Mouse (Mus musculus) mesoderm, embryonic 11.5 days (tissue): Measurements from ENCODE around the gene Fam198a.

Experiments used
- DNase-seq: peaks from one replicate; pipeline ENCODE4 v3.0.0-alpha.2; 2012; ENCODE audit warnings: low read depth, low spot score

Fam198a gene

DNA sequence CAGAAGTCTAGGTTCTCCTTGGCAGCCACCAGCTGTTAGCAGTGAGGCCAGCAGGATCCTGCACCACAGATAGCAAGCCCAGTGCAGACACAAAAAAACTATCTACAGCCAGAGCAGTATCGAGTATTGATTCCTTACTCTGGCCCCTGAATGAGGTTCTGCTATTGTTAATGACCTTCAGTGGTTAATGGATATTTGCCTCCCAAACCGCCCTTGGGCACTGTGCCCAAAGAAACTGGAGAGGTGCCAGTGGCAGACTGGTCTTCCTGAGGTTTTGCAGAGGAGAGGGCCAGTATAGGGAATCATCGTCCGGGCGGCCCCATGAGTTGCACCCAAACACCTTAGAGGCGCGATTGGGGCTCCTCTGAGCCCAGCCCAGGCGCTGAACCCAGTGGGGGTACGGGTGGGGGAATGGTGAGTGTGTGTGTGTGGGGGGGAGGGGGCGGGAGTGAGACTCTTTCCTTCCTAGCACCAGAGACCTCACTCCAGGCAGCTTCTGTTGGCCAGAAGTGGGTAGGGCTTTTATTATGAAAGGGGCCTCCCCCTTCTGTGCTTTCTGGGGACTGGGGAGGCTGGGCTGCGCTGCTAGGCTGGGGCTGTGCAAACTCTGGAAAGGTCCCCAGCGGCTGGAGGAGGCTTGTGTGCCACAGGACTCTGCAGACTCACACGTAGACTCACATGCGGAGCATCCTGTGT is at the start of gene Fam198a:
TSS of gene Fam198a (plus strand) at position 571 of the 696 bp plus-strand sequence.
- peak; percentile 23 for DNase-seq

GRCm38 (mm10) chr9:121901710-121902700 is 48.8 kb upstream of the Fam198a start:
- DNase-seq: no peak

DNA sequence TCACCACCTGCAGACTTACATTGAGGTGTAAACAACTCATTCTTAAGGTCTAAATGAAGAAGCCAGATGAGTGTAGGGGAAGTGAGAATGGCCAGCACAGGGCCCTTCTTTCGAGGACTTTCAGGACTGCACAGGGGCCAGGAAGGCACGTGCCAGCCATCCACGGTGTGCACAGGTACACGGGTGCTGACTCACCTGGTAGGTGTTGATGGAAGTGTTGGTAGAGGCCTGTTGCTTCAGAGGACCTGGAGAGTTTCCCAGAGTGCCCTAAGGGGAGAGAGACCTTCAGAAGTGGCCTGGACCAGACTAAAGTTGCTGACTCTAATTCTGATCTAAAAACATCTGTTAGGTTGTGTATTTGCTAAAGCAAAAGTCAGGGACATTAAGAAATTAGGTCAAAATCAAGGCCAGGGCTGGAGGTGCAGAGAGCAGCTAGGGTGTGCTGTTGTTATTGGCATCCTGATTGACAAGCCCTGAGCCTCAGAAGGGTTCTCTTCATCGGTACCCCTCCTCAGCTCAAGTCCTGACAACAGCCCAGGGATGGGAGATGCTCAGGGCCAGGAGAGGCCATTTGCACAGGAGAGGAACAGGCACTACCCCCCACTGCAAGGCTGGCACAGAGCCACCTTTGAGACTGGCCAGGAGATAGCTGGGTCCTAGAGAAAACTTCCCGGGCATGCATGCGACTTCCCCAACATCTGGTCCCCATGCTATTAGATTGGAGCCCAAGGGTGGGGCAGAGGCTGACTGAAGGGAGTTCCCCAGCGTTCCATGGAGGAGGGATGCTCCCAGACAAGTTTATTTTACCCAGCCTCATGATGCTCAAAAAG is 47.1 kb upstream of the Fam198a start:
- no peak for DNase-seq

- DNase-seq: no peak
Measured at GRCm38 (mm10) chr9:121904319-121904718, 46.5 kb upstream of the Fam198a start.

DNA sequence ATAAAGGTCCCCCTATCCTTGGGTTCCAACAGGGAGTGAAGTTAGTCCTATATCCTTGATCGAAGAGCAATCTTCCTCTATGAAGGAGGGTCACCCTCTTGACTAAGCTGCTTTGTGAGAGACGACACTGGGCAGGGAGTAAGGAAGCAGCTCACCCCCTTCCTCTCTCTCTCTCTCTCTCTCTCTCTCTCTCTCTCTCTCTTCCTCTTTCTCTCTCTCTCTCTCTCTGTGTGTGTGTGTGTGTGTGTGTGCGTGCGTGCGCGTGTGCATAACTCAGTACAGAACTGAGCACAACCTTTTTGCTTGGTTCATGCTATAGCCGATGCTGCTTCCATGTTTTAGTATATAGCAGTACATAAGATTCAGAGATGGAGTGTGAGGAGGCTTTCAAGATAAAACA is 45.8 kb upstream of the Fam198a start:
- no peak for DNase-seq

- DNase-seq: no peak
Measured at GRCm38 (mm10) chr9:121905556-121906185, 45.1 kb upstream of the Fam198a start.

DNA sequence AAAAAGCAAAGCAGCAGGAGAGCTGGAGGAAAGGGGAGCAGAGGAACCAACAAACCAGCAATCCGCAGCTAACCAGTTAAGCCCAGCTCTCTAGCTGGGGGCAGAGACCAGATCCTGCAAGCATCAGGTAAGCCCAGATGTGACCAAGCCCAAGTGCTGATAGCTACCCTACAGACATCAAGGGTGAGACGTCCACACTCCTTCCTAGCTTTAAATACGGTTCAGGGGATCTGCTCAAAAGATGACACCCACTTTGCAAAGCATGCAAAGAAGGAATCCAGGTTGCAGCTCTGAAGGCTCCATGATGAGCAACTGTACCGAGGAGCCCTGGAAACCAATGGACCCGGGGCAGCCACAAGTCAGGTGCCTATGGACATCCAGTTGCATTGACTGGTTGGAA is 44.3 kb upstream of the Fam198a start:
- no peak for DNase-seq

GRCm38 (mm10) chr9:121907356-121908070 is 43.3 kb upstream of the Fam198a start:
- DNase-seq: no peak

- no peak for DNase-seq
Measured at GRCm38 (mm10) chr9:121908321-121908720, 42.5 kb upstream of the Fam198a start.

DNA sequence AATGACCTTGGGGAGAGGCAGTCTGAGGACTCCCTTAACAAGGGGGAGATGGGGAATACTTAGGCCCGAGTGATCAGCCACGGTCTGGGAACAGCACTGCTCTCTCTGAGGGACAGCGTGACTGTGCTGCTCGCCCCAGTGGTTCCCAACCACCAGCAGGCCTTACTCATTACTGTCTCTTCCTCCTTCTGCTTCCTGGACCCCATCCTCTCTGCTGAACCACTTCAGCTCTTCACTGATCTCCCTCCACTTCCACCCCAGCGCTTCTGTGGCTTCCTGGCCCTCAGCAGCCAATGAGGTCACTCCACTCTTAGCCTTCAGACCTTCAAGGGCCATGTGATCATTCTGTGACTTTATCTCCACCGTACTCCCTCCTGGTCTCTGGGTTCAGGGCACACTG is 41.2 kb upstream of the Fam198a start:
- DNase-seq: no peak

DNA sequence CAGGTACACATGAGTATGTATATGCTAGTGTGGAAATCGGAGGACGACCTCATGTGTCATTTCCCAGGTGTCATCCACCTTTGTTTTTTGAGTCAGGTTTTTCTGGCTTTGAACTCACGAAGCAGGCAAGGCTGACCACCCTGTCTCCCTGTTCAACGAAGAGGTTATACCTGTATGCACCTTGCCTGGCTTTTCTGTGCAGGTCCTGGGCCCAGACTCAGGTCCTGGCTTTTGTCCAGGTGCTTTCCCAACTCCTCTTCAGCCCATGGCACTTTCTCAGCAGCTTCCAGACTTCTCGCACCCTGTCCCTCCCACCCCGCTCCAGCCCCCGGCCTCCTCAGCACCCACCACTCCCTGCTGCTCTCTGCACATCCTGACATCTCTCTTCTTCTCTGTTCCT is 39.6 kb upstream of the Fam198a start:
- DNase-seq: no peak

DNA sequence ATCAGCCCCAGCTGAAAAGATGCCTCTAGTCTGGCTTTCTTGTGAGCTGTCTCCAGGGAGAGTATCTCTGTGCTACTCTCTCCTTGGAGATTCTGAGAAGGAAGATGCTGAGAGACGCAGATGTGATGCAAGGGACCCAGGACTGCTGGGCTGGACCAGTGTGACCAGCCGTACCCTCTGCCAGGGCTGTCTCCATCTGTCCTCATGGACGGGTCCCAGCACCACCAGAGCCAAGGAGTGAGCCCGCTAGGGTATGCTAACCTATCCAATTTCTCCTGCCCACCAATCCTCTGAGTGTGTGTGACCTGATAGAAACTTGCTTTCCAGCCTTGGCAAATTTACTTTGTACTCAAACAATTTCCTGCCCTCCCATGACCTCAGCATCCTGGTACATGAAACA is 38.0 kb upstream of the Fam198a start:
- DNase-seq: no peak

DNA sequence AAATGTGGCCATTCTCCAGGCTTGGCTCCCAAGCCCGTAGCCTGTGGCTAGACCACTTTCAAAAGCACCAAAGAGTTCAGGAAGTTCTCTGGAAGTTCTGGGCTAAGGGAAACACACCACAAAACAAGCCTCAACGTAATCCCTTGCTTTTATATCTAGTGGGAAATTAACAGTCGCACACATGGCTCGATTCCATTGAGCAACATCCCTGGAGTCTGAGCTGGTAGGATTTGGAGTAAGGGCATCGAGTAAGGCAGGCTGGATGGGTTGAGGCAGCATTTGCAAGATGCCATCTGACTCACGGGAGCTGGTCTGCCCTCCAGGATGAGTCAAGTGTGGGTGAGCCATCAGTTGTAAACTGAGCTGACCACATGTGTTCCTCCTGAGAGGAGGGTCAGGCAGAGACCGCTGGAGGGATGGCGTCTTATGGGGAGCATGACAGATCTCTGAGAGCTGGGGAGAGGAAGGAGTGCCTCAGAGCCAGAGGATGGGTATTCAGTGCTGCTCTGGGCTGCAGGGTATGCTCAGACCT is 36.5 kb upstream of the Fam198a start:
- DNase-seq: no peak

- DNase-seq: no peak
Measured at GRCm38 (mm10) chr9:121915056-121915455, 35.7 kb upstream of the Fam198a start.

DNA sequence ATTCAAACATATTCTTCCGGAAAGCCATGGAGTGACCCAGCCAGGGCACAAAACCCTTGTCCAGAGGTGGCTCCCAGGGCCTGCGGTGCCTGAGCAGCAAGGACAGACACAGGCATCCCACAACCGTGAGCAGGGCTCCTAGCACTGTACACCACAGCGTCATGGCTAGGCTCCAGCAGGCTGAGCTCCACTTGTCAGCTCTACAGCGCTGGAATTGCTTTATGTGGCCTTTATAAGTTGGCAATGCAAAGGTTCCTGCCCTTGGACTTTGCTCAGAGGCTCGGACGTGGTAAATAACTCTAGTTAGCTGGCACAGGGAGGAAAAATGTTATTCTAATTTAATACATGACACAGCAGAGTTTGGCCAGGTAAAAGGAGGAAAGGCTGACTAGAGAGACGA is 34.7 kb upstream of the Fam198a start, which contains the start of gene Cyp8b1:
TSS of gene Cyp8b1 (minus strand) at position 204 of the 400 bp plus-strand sequence.
- DNase-seq: no peak

GRCm38 (mm10) chr9:121919027-121919501 is 31.7 kb upstream of the Fam198a start:
- DNase-seq: no peak

- no peak for DNase-seq
Measured at GRCm38 (mm10) chr9:121923443-121923842, 27.3 kb upstream of the Fam198a start.

DNA sequence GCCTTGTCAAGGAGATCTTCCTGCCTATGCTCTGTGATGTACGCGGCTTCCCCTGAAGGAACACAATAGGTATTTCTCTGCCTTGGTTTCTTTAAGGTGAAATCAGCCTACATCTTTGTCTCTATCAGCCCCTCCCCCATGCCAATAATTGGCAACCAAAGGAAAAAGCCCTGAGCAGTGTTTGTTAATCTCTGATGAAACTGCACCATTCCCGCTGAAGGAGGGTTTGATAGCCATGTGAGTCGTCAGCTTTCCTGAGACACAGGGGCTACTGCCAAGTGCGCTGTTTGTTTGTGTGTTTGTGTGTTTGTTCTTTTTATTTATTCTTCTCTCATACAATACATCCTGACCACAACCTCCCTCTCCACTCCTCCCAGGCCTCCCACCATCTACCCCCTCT is 26.9 kb upstream of the Fam198a start:
- DNase-seq: no peak

- DNase-seq: no peak
Measured at GRCm38 (mm10) chr9:121924901-121925560, 25.8 kb upstream of the Fam198a start.

GRCm38 (mm10) chr9:121925959-121926358 is 24.8 kb upstream of the Fam198a start:
- DNase-seq: no peak
